Mouse (Mus musculus): Measurements from ENCODE around the gene Sh3d21. TPM values are rescaled to one million over a fixed set of nuclear protein-coding genes. Genes with fewer than 3 reads are reported as not detected.

Gene Sh3d21
- polyA plus RNA-seq, 2 experiments: 8.5 to 10.9 TPM

DNA sequence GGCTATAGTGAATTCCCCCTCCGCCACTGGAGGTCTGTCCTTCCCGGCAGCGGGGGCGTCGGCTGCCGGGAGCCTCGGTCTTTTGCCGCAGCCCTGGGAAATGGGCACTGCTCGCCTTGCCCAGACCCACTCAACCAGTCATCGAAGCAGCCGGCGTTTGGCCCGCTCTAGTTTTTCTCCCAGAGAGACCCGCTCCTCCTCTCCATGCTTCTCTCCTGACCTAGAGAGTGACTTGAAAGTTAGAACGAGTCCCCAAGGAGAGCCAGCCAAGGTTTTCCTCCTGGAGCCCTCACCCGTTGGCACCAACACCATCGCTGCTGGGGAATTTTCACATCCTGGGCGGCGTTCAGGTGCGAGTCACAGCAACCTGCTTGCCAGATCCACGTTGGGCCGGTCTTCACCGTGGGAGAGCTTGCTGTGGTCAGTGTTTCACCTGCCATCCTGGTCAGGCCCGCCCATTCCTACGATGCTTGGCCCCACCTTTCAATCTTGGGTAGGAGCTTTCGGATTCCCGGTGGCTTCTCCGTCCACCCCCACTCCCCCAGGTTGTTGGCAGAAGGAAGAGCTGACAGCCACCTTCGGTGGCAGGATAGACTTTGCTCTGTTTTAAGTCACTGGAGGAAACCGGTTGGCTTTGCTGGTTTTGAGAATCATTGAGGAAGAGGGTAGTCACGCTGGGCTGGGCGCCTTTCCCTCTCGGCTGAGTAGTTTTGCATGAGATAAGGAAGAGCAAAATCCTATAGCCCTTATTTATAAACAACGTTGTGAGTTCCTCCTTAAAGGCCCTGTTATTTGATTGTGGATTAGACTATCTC is 58.8 kb downstream of the Sh3d21 start:
- H3K4me2 ChIP-seq (replicated peaks; ENCODE audit: low read depth, low read length, severe bottlenecking): peak overlapping the region; percentile 85
- WGBS: 4% methylated on average over 34 of the region's 34 CpGs
- H3K4me1 ChIP-seq (ENCODE audit: control insufficient read depth, insufficient read depth, low read length): peaks cover 22% of the 10 kb centered on the region
- no peak for TF ChIP-seq POLR2A (IDR thresholded peaks at IDR 0.05; ENCODE audit: borderline replicate concordance, extremely low read depth, insufficient read depth, insufficient read length)
- H3K4me3 ChIP-seq (replicated peaks; ENCODE audit: low read length): peak overlapping the region; percentile 95
- H3K36me3 ChIP-seq (ENCODE audit: control insufficient read depth, insufficient read depth, low read length): peaks cover 3% of the 10 kb centered on the region; the same call in 1 of the 2 replicates
- ATAC-seq (ENCODE audit: low FRiP score, low read depth) (no peak), DNase-seq (ENCODE audit: low spot score) (no peak)
- H3K9ac ChIP-seq (ENCODE audit: low read depth, low read length, severe bottlenecking): peak overlapping the region; percentile 79
- no peak overlapping the region for H3K27ac ChIP-seq (replicated peaks; ENCODE audit: low read depth, low read length)
- H3K27me3 ChIP-seq (ENCODE audit: control insufficient read depth, insufficient read depth, low read length): no peaks in the 10 kb centered on the region
- no peaks in the 10 kb centered on the region for H3K9me3 ChIP-seq (ENCODE audit: control insufficient read depth, low read length)

DNA sequence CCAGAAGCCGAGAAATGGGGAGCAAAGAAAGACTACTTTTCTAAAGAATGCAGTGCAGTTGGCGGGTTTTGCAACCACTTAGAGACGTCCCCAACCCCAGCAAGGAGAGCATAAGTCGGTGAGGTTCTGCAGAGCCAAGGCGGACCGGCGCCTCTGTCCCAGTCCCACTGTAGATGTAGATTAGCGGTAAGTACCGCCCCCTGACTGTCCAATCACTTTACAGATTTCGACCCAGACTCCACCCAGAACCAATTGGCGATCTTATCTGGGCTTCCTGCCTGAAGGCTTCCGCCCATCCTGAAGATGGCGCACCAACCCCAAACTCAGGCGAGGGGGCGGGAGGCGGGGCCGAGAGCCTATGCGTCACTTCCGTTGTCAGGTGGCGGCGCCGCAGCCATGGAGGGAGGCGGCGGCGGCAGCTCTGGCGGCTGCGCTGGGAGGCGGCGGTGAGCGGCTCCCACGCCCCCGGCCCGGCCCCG is 59.7 kb downstream of the Sh3d21 start, which contains the start of gene Stk40:
Gene Stk40 (plus strand): TSS at position 368 of the 479 bp plus-strand sequence.
- Histone ChIP-seq H3K4me2 (replicated peaks; ENCODE audit: low read depth, low read length, severe bottlenecking) (peak within 1 kb of the TSS; percentile 85), H3K27ac (replicated peaks; ENCODE audit: low read depth, low read length) (peak within 1 kb of the TSS; percentile 79), H3K27me3 (ENCODE audit: control insufficient read depth, insufficient read depth, low read length) (no peaks in the 10 kb centered on the region), H3K9me3 (ENCODE audit: control insufficient read depth, low read length) (no peaks in the 10 kb centered on the region), H3K4me3 (replicated peaks; ENCODE audit: low read length) (peak within 1 kb of the TSS; percentile 95), H3K9ac (ENCODE audit: low read depth, low read length, severe bottlenecking) (peak within 1 kb of the TSS; percentile 79), H3K36me3 (ENCODE audit: control insufficient read depth, insufficient read depth, low read length) (peaks cover 3% of the 10 kb centered on the region; the same call in 1 of the 2 replicates), H3K4me1 (ENCODE audit: control insufficient read depth, insufficient read depth, low read length) (peaks cover 22% of the 10 kb centered on the region)
- DNase-seq (ENCODE audit: low spot score) (peak; percentile 97), ATAC-seq (ENCODE audit: low FRiP score, low read depth) (peak; percentile 98)
- 0 out of 2 replicates have a peak, but pooled peaks have one; percentile 52 for TF ChIP-seq POLR2A (IDR thresholded peaks at IDR 0.05; ENCODE audit: borderline replicate concordance, extremely low read depth, insufficient read depth, insufficient read length)
- WGBS: under 1% methylated on average over 28 of the region's 34 CpGs

DNA sequence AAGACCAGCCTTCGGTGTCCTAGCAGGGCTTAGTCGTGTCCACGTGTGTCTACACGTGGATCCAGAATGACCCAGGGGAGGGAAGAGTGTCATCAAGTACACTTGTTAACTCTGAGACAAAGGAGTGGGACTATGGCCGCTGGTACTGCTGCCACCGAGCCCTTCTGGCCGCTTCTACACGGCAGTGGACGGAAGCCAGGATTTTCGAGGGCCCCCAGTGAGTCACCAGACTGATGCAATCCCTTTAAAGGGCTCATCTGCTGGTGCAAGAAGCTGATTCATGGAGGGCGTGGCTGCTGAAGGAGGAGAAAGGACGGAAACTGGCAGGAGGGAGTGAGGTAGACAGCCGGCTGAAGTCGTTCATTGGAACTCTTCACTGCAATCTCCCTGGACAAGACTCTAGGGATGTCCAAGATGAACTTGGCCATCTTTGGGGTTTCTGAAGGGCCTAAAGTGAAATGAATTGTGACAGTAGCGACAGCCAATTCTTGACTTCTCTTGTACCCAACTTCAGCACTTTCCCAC is 60.2 kb downstream of the Sh3d21 start:
- peak; percentile 68 for DNase-seq (ENCODE audit: low spot score)
- peak overlapping the region; percentile 95 for H3K4me3 ChIP-seq (replicated peaks; ENCODE audit: low read length)
- 2% methylated on average over 15 of the region's 15 CpGs for WGBS
- peaks cover 22% of the 10 kb centered on the region for H3K4me1 ChIP-seq (ENCODE audit: control insufficient read depth, insufficient read depth, low read length)
- TF ChIP-seq POLR2A (IDR thresholded peaks at IDR 0.05; ENCODE audit: borderline replicate concordance, extremely low read depth, insufficient read depth, insufficient read length): no peak
- H3K9me3 ChIP-seq (ENCODE audit: control insufficient read depth, low read length): no peaks in the 10 kb centered on the region
- peak overlapping the region; percentile 85 for H3K4me2 ChIP-seq (replicated peaks; ENCODE audit: low read depth, low read length, severe bottlenecking)
- no peaks in the 10 kb centered on the region for H3K27me3 ChIP-seq (ENCODE audit: control insufficient read depth, insufficient read depth, low read length)
- peak overlapping the region; percentile 48 for H3K9ac ChIP-seq (ENCODE audit: low read depth, low read length, severe bottlenecking)
- peak overlapping the region; percentile 79 for H3K27ac ChIP-seq (replicated peaks; ENCODE audit: low read depth, low read length)
- peaks cover 4% of the 10 kb centered on the region; the same call in 1 of the 2 replicates for H3K36me3 ChIP-seq (ENCODE audit: control insufficient read depth, insufficient read depth, low read length)
- ATAC-seq (ENCODE audit: low FRiP score, low read depth): peak; percentile 49

DNA sequence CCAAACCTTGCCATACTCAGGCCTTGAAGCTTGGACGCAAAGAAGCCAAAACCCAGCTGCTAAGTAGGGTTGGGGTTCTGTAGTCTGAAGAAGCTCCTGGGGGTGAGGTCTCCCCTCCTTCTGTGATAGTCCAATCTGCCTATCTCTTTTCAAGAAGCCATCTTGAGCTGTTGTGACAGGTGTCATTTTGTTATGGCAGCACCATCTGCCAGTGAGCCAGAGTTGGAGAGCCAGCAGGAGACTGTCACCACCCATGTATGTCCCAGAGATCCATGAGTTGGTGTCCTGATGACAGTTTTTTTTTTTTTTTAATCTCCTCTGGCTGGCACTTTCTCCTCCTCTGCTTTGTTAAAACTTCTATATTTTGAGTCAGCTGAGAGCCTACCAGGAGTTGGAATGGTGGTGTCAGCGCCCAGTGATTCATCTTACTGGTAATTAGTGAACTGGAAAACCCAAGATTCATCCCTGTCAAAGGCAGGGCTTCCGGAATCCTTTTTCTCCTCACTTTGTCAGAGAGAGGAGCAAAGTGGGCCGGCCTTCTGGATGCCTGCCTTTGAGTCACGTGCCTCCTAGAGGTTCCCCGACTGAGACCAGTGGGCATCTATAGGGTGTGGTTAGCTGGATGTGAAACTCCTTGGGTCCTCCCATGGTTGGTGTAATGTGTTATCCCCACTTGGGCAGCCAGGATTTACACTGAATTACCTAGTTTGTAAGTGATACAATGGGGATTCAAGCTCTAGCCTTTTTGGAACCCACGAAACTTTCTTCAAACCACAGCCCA is 61.0 kb downstream of the Sh3d21 start:
- DNase-seq (ENCODE audit: low spot score): no peak
- WGBS: 48% methylated on average over 7 of the region's 7 CpGs
- Histone ChIP-seq H3K27ac (replicated peaks; ENCODE audit: low read depth, low read length) (no peak overlapping the region), H3K4me1 (ENCODE audit: control insufficient read depth, insufficient read depth, low read length) (peaks cover 19% of the 10 kb centered on the region), H3K4me2 (replicated peaks; ENCODE audit: low read depth, low read length, severe bottlenecking) (peak overlapping the region; percentile 85; the same call in 1 of the 2 replicates), H3K9ac (ENCODE audit: low read depth, low read length, severe bottlenecking) (no peak overlapping the region), H3K4me3 (replicated peaks; ENCODE audit: low read length) (0 out of 2 replicates have a peak overlapping the region, but pooled peaks have one; percentile 95), H3K9me3 (ENCODE audit: control insufficient read depth, low read length) (no peaks in the 10 kb centered on the region), H3K27me3 (ENCODE audit: control insufficient read depth, insufficient read depth, low read length) (no peaks in the 10 kb centered on the region), H3K36me3 (ENCODE audit: control insufficient read depth, insufficient read depth, low read length) (peaks cover 6% of the 10 kb centered on the region; the same call in 1 of the 2 replicates)
- no peak for TF ChIP-seq POLR2A (IDR thresholded peaks at IDR 0.05; ENCODE audit: borderline replicate concordance, extremely low read depth, insufficient read depth, insufficient read length)
- ATAC-seq (ENCODE audit: low FRiP score, low read depth): no peak

DNA sequence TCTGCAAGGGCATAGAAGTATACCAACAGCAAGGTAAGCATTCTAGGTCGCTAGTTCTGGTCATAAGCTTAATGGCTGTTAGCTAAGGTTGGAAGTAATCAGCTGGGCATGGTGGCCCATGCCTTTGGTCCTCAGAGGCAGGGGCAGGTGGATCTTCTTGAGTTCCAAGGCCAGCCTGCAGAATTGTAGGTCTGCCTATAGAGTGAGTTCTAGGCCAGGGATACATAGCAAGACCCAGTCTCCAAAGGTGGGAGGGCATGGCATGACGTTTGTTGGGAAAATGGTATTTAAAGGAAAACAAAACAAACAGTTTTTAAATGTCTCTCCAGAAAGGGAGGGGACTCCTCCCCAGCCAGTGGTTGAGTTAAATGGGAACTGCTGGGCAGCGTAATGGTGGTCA is 62.5 kb downstream of the Sh3d21 start:
- Histone ChIP-seq H3K4me2 (replicated peaks; ENCODE audit: low read depth, low read length, severe bottlenecking) (no peak overlapping the region), H3K36me3 (ENCODE audit: control insufficient read depth, insufficient read depth, low read length) (peaks cover 6% of the 10 kb centered on the region; the same call in 1 of the 2 replicates), H3K9ac (ENCODE audit: low read depth, low read length, severe bottlenecking) (no peak overlapping the region), H3K9me3 (ENCODE audit: control insufficient read depth, low read length) (no peaks in the 10 kb centered on the region), H3K27ac (replicated peaks; ENCODE audit: low read depth, low read length) (no peak overlapping the region), H3K4me1 (ENCODE audit: control insufficient read depth, insufficient read depth, low read length) (peaks cover 19% of the 10 kb centered on the region), H3K27me3 (ENCODE audit: control insufficient read depth, insufficient read depth, low read length) (no peaks in the 10 kb centered on the region), H3K4me3 (replicated peaks; ENCODE audit: low read length) (no peak overlapping the region)
- no peak for DNase-seq (ENCODE audit: low spot score)
- WGBS: 82% methylated on average over 3 of the region's 3 CpGs
- TF ChIP-seq POLR2A (IDR thresholded peaks at IDR 0.05; ENCODE audit: borderline replicate concordance, extremely low read depth, insufficient read depth, insufficient read length): no peak
- ATAC-seq (ENCODE audit: low FRiP score, low read depth): no peak

Other genes with a start within 250 kb of the Sh3d21 start
- 1.6 and 2.1 TPM in 2 replicates for gene Csf3r, start 138.9 kb downstream of the Sh3d21 start, polyA plus RNA-seq (2012; rRNA removed)
- gene Csf3r, start 138.9 kb downstream of the Sh3d21 start, polyA plus RNA-seq (2014; fragmentation: Nextera tagmentation; extraction: Ambion mirVana): 0.32 and 0.68 TPM in 2 replicates
- 78.0 and 83.5 TPM in 2 replicates for gene Mrps15, start 116.6 kb downstream of the Sh3d21 start, polyA plus RNA-seq (2012; rRNA removed)
- gene Mrps15, start 116.6 kb downstream of the Sh3d21 start, polyA plus RNA-seq (2014; fragmentation: Nextera tagmentation; extraction: Ambion mirVana): 139 and 140 TPM in 2 replicates
- 5.3 and 5.8 TPM in 2 replicates for gene Oscp1, start 104.9 kb downstream of the Sh3d21 start, polyA plus RNA-seq (2012; rRNA removed)
- 13.2 and 13.8 TPM in 2 replicates for gene Oscp1, start 104.9 kb downstream of the Sh3d21 start, polyA plus RNA-seq (2014; fragmentation: Nextera tagmentation; extraction: Ambion mirVana)
- 44.0 and 50.4 TPM in 2 replicates for gene Lsm10, start 66.9 kb downstream of the Sh3d21 start, polyA plus RNA-seq (2012; rRNA removed)
- 53.7 and 54.3 TPM in 2 replicates for gene Lsm10, start 66.9 kb downstream of the Sh3d21 start, polyA plus RNA-seq (2014; fragmentation: Nextera tagmentation; extraction: Ambion mirVana)
- 21.3 and 25.5 TPM in 2 replicates for gene Stk40, start 59.5 kb downstream of the Sh3d21 start, polyA plus RNA-seq (2012; rRNA removed)
- gene Stk40, start 59.5 kb downstream of the Sh3d21 start, polyA plus RNA-seq (2014; fragmentation: Nextera tagmentation; extraction: Ambion mirVana): 27.9 and 29.1 TPM in 2 replicates
- gene Eva1b, start 15.7 kb downstream of the Sh3d21 start, polyA plus RNA-seq (2012; rRNA removed): 120 and 155 TPM in 2 replicates
- 101 and 106 TPM in 2 replicates for gene Eva1b, start 15.7 kb downstream of the Sh3d21 start, polyA plus RNA-seq (2014; fragmentation: Nextera tagmentation; extraction: Ambion mirVana)
- 168 and 191 TPM in 2 replicates for gene Thrap3, start 39.3 kb upstream of the Sh3d21 start, polyA plus RNA-seq (2012; rRNA removed)
- gene Thrap3, start 39.3 kb upstream of the Sh3d21 start, polyA plus RNA-seq (2014; fragmentation: Nextera tagmentation; extraction: Ambion mirVana): 204 and 229 TPM in 2 replicates
- 113 and 119 TPM in 2 replicates for gene Map7d1, start 92.9 kb upstream of the Sh3d21 start, polyA plus RNA-seq (2012; rRNA removed)
- gene Map7d1, start 92.9 kb upstream of the Sh3d21 start, polyA plus RNA-seq (2014; fragmentation: Nextera tagmentation; extraction: Ambion mirVana): 58.3 and 68.4 TPM in 2 replicates
- 93.6 and 113 TPM in 2 replicates for gene Trappc3, start 98.8 kb upstream of the Sh3d21 start, polyA plus RNA-seq (2012; rRNA removed)
- gene Trappc3, start 98.8 kb upstream of the Sh3d21 start, polyA plus RNA-seq (2014; fragmentation: Nextera tagmentation; extraction: Ambion mirVana): 34.5 and 38.3 TPM in 2 replicates
- gene Col8a2, start 123.3 kb upstream of the Sh3d21 start, polyA plus RNA-seq (2012; rRNA removed): 50.3 and 57.4 TPM in 2 replicates
- 74.6 and 75.4 TPM in 2 replicates for gene Col8a2, start 123.3 kb upstream of the Sh3d21 start, polyA plus RNA-seq (2014; fragmentation: Nextera tagmentation; extraction: Ambion mirVana)
- 66.3 and 77.4 TPM in 2 replicates for gene Adprhl2, start 158.2 kb upstream of the Sh3d21 start, polyA plus RNA-seq (2012; rRNA removed)
- 59.9 and 69.1 TPM in 2 replicates for gene Adprhl2, start 158.2 kb upstream of the Sh3d21 start, polyA plus RNA-seq (2014; fragmentation: Nextera tagmentation; extraction: Ambion mirVana)
- gene Tekt2, start 162.2 kb upstream of the Sh3d21 start, polyA plus RNA-seq (2012; rRNA removed): 48.9 and 52.5 TPM in 2 replicates
- gene Tekt2, start 162.2 kb upstream of the Sh3d21 start, polyA plus RNA-seq (2014; fragmentation: Nextera tagmentation; extraction: Ambion mirVana): 14.4 and 18.7 TPM in 2 replicates